Mouse (Mus musculus) bone marrow macrophage, adult 2 months (primary cell): Measurements from ENCODE around the gene Mettl7a2.

ENCODE experiments used
- CTCF ChIP-seq: IDR thresholded peaks from 2 replicates; pipeline ENCODE4 v1.5.1; 2012; ENCODE audit warnings: low read depth, mild to moderate bottlenecking, low read length, moderate library complexity
- POLR2A ChIP-seq: IDR thresholded peaks from 2 replicates; pipeline ENCODE4 v1.6.1; 2012; ENCODE audit warnings: mild to moderate bottlenecking, low read depth, low read length, borderline replicate concordance

DNA sequence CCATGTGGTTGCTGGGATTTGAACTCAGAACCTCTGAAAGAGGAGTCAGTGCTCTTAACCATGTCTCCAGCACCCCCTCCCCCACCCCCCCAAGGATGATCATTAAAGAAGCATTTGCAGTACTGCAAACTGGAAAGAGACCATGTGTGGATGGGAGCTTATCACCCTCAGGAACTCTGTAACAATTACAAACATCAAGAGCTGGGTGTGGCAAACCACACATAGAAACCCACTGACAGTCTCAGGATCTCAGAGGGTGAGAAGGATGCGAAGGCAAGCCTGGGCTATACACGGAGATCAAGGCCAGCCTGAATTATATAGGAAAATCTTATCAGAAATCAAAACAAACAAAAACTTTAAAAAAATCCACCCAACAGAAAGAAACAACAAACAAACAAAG, 46.8 kb upstream of the Mettl7a2 start:
- TF ChIP-seq CTCF (no peak), POLR2A (no peak)
